Mouse (Mus musculus): Measurements from ENCODE around the gene Cacna1i.
A peak's percentile ranks its signal among the peaks of the same experiment; 100 is the strongest.

The Cacna1i gene

DNA sequence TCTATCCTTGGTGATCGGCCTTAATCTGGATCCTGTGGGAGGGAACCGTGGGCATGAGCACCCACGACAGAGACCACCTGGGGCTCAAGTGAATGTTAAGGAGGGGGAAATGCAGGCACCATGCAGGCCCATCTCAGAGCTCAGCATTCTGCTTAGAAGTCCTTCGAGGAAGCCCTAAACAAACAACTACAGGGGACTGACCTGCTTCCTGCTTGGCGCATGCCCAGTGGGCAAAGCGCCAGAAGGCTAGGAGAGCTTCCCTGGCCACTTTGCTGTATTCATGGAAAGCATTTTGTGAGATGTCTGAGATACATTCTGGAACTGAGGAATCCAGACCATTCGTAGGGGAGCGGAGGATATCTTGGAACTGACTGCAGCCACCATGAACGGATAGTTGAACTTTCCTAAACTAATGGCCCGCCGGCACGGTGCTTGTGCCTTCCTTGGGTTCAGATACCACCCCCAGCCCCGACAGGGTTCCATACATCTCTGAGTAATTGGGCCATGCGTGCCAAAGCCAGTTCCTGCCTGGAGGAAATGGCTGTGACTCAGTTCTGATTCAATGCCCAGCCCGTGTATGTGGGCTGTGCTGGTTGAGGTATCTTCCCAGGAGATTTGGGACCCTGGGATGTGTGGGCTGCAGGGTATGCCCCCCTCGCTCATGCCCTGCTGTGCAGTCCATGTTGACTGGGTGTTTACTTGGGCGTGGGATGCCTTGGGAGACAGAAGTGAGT is 127.1 kb downstream of the Cacna1i start:
- no peaks in the 10 kb centered on the region for H3K9me3 ChIP-seq (ENCODE audit: low read length)
- no peaks in the 10 kb centered on the region for H3K4me1 ChIP-seq (replicated peaks; ENCODE audit: low read depth, low read length)
- no peaks in the 10 kb centered on the region for H3K36me3 ChIP-seq (ENCODE audit: insufficient read depth, low read length)
- H3K4me3 ChIP-seq (replicated peaks; ENCODE audit: low read length) = no peak overlapping the region
- TF ChIP-seq CTCF (conservative IDR thresholded peaks at IDR 0.05; ENCODE audit: low read length) (no peak), POU5F1 (IDR thresholded peaks at IDR 0.05; ENCODE audit: borderline replicate concordance, low read length) (no peak), NANOG (IDR thresholded peaks at IDR 0.05; ENCODE audit: borderline replicate concordance, low read length) (no peak)
- peaks cover 13% of the 10 kb centered on the region; the same call in 1 of the 2 replicates for H3K27me3 ChIP-seq (ENCODE audit: insufficient read depth, low read length)

DNA sequence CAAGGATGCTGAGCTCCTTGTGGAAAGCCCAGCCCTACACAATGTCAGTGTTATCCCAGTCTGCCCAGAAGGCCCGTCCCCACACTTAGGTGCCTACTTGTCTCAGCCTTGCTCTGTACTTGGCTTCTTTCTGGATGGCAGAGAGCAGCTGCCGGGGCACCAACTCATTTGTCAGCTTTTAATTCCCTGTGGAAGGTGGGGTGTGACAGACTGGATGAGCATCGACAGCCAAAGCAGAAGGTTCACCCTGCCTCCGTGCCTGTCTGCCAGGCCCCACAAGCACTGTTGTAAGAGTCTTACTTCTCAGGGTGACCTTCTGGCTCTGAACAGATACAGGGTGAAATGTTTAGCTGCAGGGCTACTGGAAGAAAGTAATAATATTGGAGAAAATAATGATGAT is 128.1 kb downstream of the Cacna1i start:
- H3K27me3 ChIP-seq (ENCODE audit: insufficient read depth, low read length) = peaks cover 13% of the 10 kb centered on the region; the same call in 1 of the 2 replicates
- no peaks in the 10 kb centered on the region for H3K36me3 ChIP-seq (ENCODE audit: insufficient read depth, low read length)
- no peaks in the 10 kb centered on the region for H3K4me1 ChIP-seq (replicated peaks; ENCODE audit: low read depth, low read length)
- no peaks in the 10 kb centered on the region for H3K9me3 ChIP-seq (ENCODE audit: low read length)
- H3K4me3 ChIP-seq (replicated peaks; ENCODE audit: low read length) = no peak overlapping the region
- TF ChIP-seq POU5F1 (IDR thresholded peaks at IDR 0.05; ENCODE audit: borderline replicate concordance, low read length) = no peak
- TF ChIP-seq CTCF (conservative IDR thresholded peaks at IDR 0.05; ENCODE audit: low read length) = no peak
- TF ChIP-seq NANOG (IDR thresholded peaks at IDR 0.05; ENCODE audit: borderline replicate concordance, low read length) = no peak

DNA sequence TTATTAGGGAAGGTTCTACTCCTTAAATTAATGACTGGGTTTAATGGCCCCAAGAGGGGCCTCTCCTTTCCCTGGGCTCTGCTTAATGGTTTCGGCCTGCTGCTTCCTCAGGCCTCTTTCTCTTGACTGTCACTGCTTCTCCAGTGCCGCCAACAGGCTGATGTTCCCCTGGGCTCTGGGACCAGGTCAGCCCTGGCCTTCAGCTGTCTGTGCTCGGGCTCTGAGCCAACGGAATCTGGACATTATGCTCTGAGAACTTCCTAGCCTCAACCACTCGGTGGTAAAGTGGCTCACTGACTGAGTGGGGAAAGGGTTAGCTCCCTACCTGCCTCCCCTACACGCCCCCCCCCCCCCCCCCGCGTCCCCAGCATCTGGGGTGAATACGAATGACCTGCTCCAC is 130.0 kb downstream of the Cacna1i start:
- TF ChIP-seq CTCF (conservative IDR thresholded peaks at IDR 0.05; ENCODE audit: low read length) (no peak), POU5F1 (IDR thresholded peaks at IDR 0.05; ENCODE audit: borderline replicate concordance, low read length) (no peak), NANOG (IDR thresholded peaks at IDR 0.05; ENCODE audit: borderline replicate concordance, low read length) (no peak)
- no peak overlapping the region for H3K4me3 ChIP-seq (replicated peaks; ENCODE audit: low read length)
- peaks cover 10% of the 10 kb centered on the region; the same call in 1 of the 2 replicates for H3K27me3 ChIP-seq (ENCODE audit: insufficient read depth, low read length)
- H3K36me3 ChIP-seq (ENCODE audit: insufficient read depth, low read length) = no peaks in the 10 kb centered on the region
- H3K4me1 ChIP-seq (replicated peaks; ENCODE audit: low read depth, low read length) = no peaks in the 10 kb centered on the region
- H3K9me3 ChIP-seq (ENCODE audit: low read length) = no peaks in the 10 kb centered on the region

DNA sequence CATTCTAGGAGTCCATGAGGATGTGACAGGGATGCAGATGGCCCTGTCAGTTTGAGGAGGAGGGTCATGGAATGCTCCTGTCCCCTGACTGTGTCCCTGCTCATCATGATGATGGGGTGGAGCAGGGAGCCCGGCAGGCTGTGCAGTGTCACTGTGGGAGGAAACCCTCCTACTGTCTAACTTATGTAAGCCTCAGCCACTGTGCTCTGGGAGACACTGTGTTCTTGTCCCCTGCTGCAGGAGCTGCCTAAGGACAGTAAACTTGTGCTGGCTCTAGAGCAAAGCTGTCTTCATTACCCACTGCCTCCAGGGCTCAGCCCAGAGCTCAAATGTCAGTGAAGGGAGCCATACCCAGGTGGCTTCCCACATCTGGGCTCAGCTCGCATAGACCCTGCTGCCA is 131.1 kb downstream of the Cacna1i start:
- H3K4me1 ChIP-seq (replicated peaks; ENCODE audit: low read depth, low read length) = no peaks in the 10 kb centered on the region
- no peak for TF ChIP-seq CTCF (conservative IDR thresholded peaks at IDR 0.05; ENCODE audit: low read length)
- no peak for TF ChIP-seq NANOG (IDR thresholded peaks at IDR 0.05; ENCODE audit: borderline replicate concordance, low read length)
- TF ChIP-seq POU5F1 (IDR thresholded peaks at IDR 0.05; ENCODE audit: borderline replicate concordance, low read length) = no peak
- H3K9me3 ChIP-seq (ENCODE audit: low read length) = no peaks in the 10 kb centered on the region
- H3K4me3 ChIP-seq (replicated peaks; ENCODE audit: low read length) = no peak overlapping the region
- H3K36me3 ChIP-seq (ENCODE audit: insufficient read depth, low read length) = no peaks in the 10 kb centered on the region
- peaks cover 8% of the 10 kb centered on the region; the same call in 1 of the 2 replicates for H3K27me3 ChIP-seq (ENCODE audit: insufficient read depth, low read length)

DNA sequence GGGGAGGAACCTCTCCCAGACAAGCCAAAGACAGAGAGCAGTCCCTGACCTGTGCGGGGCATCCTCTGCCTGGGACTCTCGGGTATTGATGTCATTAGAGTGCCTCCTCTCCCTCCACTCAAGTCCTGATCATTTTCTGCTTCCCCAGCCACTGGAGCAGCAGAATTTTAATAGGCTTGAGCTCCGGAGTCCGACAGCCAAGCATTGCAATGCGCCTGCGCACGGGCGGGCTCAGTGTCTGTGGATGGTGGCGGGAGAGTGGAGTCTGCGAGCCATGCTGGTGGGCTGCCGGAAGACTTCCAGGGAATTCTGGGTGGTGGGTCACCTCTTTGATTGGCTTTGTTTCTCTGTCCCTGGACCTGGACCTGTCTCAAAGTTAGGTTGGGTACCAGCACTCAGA is 143.3 kb downstream of the Cacna1i start:
- TF ChIP-seq POU5F1 (IDR thresholded peaks at IDR 0.05; ENCODE audit: borderline replicate concordance, low read length) (no peak), CTCF (conservative IDR thresholded peaks at IDR 0.05; ENCODE audit: low read length) (no peak), NANOG (IDR thresholded peaks at IDR 0.05; ENCODE audit: borderline replicate concordance, low read length) (no peak)
- Histone ChIP-seq H3K4me1 (replicated peaks; ENCODE audit: low read depth, low read length) (peaks cover 10% of the 10 kb centered on the region), H3K4me3 (replicated peaks; ENCODE audit: low read length) (0 out of 2 replicates have a peak overlapping the region, but pooled peaks have one; percentile 20), H3K9me3 (ENCODE audit: low read length) (no peaks in the 10 kb centered on the region), H3K36me3 (ENCODE audit: insufficient read depth, low read length) (no peaks in the 10 kb centered on the region), H3K27me3 (ENCODE audit: insufficient read depth, low read length) (no peaks in the 10 kb centered on the region; the same call in 1 of the 2 replicates)

DNA sequence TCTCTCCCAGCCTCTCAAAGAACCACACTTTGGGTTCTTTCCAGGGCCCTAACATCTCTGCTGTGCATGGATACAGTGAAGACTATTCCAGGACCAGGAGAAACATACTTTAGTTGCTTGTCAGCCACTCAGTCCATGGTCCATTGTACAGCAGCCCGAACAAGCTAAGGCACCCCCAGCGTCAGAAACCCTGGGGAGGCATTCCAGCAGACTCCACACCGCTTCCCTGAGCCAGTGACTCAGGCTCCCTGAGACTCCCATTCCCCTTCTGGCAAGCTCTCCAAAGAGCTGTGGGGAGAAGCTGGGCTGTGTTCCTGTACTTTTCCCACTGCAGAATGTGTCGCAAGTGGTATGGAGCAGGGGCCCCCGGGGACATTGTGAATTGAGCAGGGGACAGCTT is 149.9 kb downstream of the Cacna1i start:
- Histone ChIP-seq H3K4me3 (replicated peaks; ENCODE audit: low read length) (no peak overlapping the region), H3K4me1 (replicated peaks; ENCODE audit: low read depth, low read length) (0 out of 2 replicates have a peak, but pooled peaks cover 3% of the 10 kb centered on the region), H3K9me3 (ENCODE audit: low read length) (peaks cover 5% of the 10 kb centered on the region; the same call in 1 of the 2 replicates), H3K36me3 (ENCODE audit: insufficient read depth, low read length) (no peaks in the 10 kb centered on the region), H3K27me3 (ENCODE audit: insufficient read depth, low read length) (peaks cover 9% of the 10 kb centered on the region; the same call in 1 of the 2 replicates)
- no peak for TF ChIP-seq POU5F1 (IDR thresholded peaks at IDR 0.05; ENCODE audit: borderline replicate concordance, low read length)
- no peak for TF ChIP-seq CTCF (conservative IDR thresholded peaks at IDR 0.05; ENCODE audit: low read length)
- TF ChIP-seq NANOG (IDR thresholded peaks at IDR 0.05; ENCODE audit: borderline replicate concordance, low read length) = no peak

DNA sequence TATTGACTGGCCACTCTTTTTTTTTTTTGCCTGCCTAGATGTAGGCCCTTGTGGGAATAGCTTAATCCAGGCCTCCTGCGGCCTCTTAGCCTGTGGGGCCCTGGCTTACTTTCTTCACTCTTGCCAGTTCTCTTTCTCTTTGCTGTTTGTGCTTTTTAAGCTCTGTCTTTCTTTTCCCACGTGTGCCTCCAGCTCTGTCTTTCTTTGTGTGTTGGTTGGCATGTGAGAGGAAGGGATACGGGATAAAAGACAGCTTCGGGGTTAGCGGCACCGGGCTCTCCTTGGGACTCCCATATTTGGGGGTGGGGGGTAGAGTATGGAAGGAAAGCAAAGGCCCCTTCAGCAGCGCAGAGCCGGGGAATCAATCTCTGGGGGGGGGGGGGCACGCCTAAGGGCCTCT is 151.0 kb downstream of the Cacna1i start:
- Histone ChIP-seq H3K27me3 (ENCODE audit: insufficient read depth, low read length) (peaks cover 9% of the 10 kb centered on the region; the same call in 1 of the 2 replicates), H3K36me3 (ENCODE audit: insufficient read depth, low read length) (no peaks in the 10 kb centered on the region), H3K4me1 (replicated peaks; ENCODE audit: low read depth, low read length) (0 out of 2 replicates have a peak, but pooled peaks cover 3% of the 10 kb centered on the region), H3K4me3 (replicated peaks; ENCODE audit: low read length) (no peak overlapping the region), H3K9me3 (ENCODE audit: low read length) (peaks cover 5% of the 10 kb centered on the region; the same call in 1 of the 2 replicates)
- TF ChIP-seq CTCF (conservative IDR thresholded peaks at IDR 0.05; ENCODE audit: low read length) (no peak), NANOG (IDR thresholded peaks at IDR 0.05; ENCODE audit: borderline replicate concordance, low read length) (no peak), POU5F1 (IDR thresholded peaks at IDR 0.05; ENCODE audit: borderline replicate concordance, low read length) (no peak)

DNA sequence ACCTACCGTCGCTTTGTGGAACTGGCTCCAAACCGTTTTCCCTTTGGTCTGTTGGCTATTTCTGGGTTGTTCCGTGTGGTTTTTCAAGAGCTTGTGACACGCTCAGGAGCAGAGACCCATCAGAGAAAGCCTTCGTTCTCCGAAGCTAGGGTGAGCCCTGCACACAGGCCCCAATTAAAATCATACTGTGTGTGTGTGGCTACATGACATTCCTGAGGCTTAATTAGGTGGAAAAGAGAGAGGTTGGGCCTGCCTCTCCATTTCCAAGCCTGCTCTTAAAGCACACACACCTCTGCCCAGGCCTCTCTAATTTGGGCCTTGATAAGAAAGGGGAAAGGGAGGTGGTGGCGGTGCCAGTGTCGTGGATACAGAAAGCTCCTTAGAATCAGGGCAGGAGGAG is 151.4 kb downstream of the Cacna1i start:
- no peak overlapping the region for H3K4me3 ChIP-seq (replicated peaks; ENCODE audit: low read length)
- no peaks in the 10 kb centered on the region for H3K36me3 ChIP-seq (ENCODE audit: insufficient read depth, low read length)
- TF ChIP-seq POU5F1 (IDR thresholded peaks at IDR 0.05; ENCODE audit: borderline replicate concordance, low read length) (no peak), CTCF (conservative IDR thresholded peaks at IDR 0.05; ENCODE audit: low read length) (no peak), NANOG (IDR thresholded peaks at IDR 0.05; ENCODE audit: borderline replicate concordance, low read length) (no peak)

More for the DNA sequence above, 151.4 kb downstream of the Cacna1i start:
- H3K9me3 ChIP-seq (ENCODE audit: low read length) = peaks cover 5% of the 10 kb centered on the region; the same call in 1 of the 2 replicates
- 0 out of 2 replicates have a peak, but pooled peaks cover 3% of the 10 kb centered on the region for H3K4me1 ChIP-seq (replicated peaks; ENCODE audit: low read depth, low read length)
- peaks cover 9% of the 10 kb centered on the region; the same call in 1 of the 2 replicates for H3K27me3 ChIP-seq (ENCODE audit: insufficient read depth, low read length)

Measured in E14TG2a.4 (cell line).